Mouse (Mus musculus): ENCODE data around the gene Ly86. TPM values are rescaled to one million over a fixed set of nuclear protein-coding genes. Genes with fewer than 3 reads are reported as not detected.

The Ly86 gene
- total and polyA plus RNA-seq, 3 experiments: 2.1 to 6.0 (median 5.9) TPM

- DNase-seq: no peak
Observed at GRCm38 (mm10) chr13:37353016-37353415, 8.0 kb downstream of the Ly86 start.

- no peak for DNase-seq
Observed at GRCm38 (mm10) chr13:37353868-37354267, 8.9 kb downstream of the Ly86 start.

GRCm38 (mm10) chr13:37354432-37354831 is 9.4 kb downstream of the Ly86 start:
- no peak for DNase-seq

GRCm38 (mm10) chr13:37355642-37356331 is 10.8 kb downstream of the Ly86 start:
- no peak for DNase-seq

- no peak for DNase-seq
Observed at GRCm38 (mm10) chr13:37356549-37356948, 11.5 kb downstream of the Ly86 start.

GRCm38 (mm10) chr13:37358112-37358511 is 13.1 kb downstream of the Ly86 start:
- no peak for DNase-seq

GRCm38 (mm10) chr13:37361249-37361648 is 16.2 kb downstream of the Ly86 start:
- DNase-seq: no peak

- DNase-seq: no peak
Observed at GRCm38 (mm10) chr13:37364351-37364750, 19.3 kb downstream of the Ly86 start.

GRCm38 (mm10) chr13:37376411-37376810 is 31.4 kb downstream of the Ly86 start:
- no peak for DNase-seq

GRCm38 (mm10) chr13:37388222-37389202 is 43.5 kb downstream of the Ly86 start:
- peak; percentile 24 for DNase-seq

- DNase-seq: no peak
Observed at GRCm38 (mm10) chr13:37389296-37389695, 44.3 kb downstream of the Ly86 start.

GRCm38 (mm10) chr13:37398791-37399190 is 53.8 kb downstream of the Ly86 start:
- DNase-seq: no peak

- DNase-seq: peak; percentile 38
Observed at GRCm38 (mm10) chr13:37399340-37399739, 54.3 kb downstream of the Ly86 start.

GRCm38 (mm10) chr13:37402421-37402820 is 57.4 kb downstream of the Ly86 start:
- DNase-seq: no peak

- DNase-seq: no peak
Observed at GRCm38 (mm10) chr13:37403708-37404107, 58.7 kb downstream of the Ly86 start.

GRCm38 (mm10) chr13:37415696-37416095 is 70.7 kb downstream of the Ly86 start:
- no peak for DNase-seq

- DNase-seq: no peak
Observed at GRCm38 (mm10) chr13:37423416-37423815, 78.4 kb downstream of the Ly86 start.

GRCm38 (mm10) chr13:37424904-37425303 is 79.9 kb downstream of the Ly86 start:
- DNase-seq: no peak

- no peak for DNase-seq
Observed at GRCm38 (mm10) chr13:37425406-37425805, 80.4 kb downstream of the Ly86 start.

GRCm38 (mm10) chr13:37426578-37427336 is 81.7 kb downstream of the Ly86 start:
- no peak for DNase-seq

- DNase-seq: peak; percentile 33
Observed at GRCm38 (mm10) chr13:37428496-37428895, 83.5 kb downstream of the Ly86 start.

- DNase-seq: no peak
Observed at GRCm38 (mm10) chr13:37429661-37430271, 84.8 kb downstream of the Ly86 start.

All from adrenal gland, adult 2 months (tissue).